Mouse (Mus musculus) stomach, postnatal 0 days (tissue): ENCODE measurements around the gene Nosip. TPM values are rescaled to one million over a fixed set of nuclear protein-coding genes. Genes with fewer than 3 reads are reported as not detected.
"Not testable (repeated sequence)": the region's sequence is repeated elsewhere in the genome, so short reads cannot be mapped to it uniquely, and the experiment has no call there.

ENCODE experiments used
- ATAC-seq: fragments of 200-750 bp; cut with Nextera tagmentation; 2 replicates; pipeline ENCODE4 v1.8.0; 2017; ENCODE audit not compliant: low FRiP score, low TSS enrichment
- DNase-seq: peaks from one replicate; pipeline ENCODE4 v3.0.0-alpha.2; 2016; ENCODE audit warnings: low spot score
- H3K27ac ChIP-seq: fragments of 300-500 bp; sonication (generic); replicated peaks from 2 replicates; pipeline ENCODE4 v1.5.1; 2014; ENCODE audit warnings: mild to moderate bottlenecking, control low read depth
- H3K27me3 ChIP-seq: fragments of 300-500 bp; sonication (generic); 2 replicates; pipeline ENCODE4 v1.6.1; 2014; ENCODE audit warnings: low read length; ENCODE audit not compliant: control insufficient read depth, insufficient read depth
- H3K36me3 ChIP-seq: fragments of 300-500 bp; sonication (generic); 2 replicates; pipeline ENCODE4 v1.6.1; 2014; ENCODE audit warnings: low read length, mixed read lengths; ENCODE audit not compliant: control insufficient read depth, insufficient read depth
- H3K4me1 ChIP-seq: fragments of 300-500 bp; sonication (generic); replicated peaks from 2 replicates; pipeline ENCODE4 v1.6.1; 2014; ENCODE audit warnings: antibody characterized with exemption; ENCODE audit not compliant: control insufficient read depth, insufficient read depth
- H3K4me2 ChIP-seq: fragments of 300-500 bp; sonication (generic); replicated peaks from 2 replicates; pipeline ENCODE4 v1.6.1; 2014; ENCODE audit warnings: low read depth, mild to moderate bottlenecking, control low read depth, moderate library complexity
- H3K4me3 ChIP-seq: fragments of 300-500 bp; sonication (generic); 2 replicates; pipeline ENCODE4 v1.5.1; 2014; ENCODE audit warnings: low read depth, low read length, control low read depth
- H3K9ac ChIP-seq: fragments of 300-500 bp; sonication (generic); 2 replicates; pipeline ENCODE4 v1.6.1; 2014; ENCODE audit warnings: mild to moderate bottlenecking, low read length, control low read depth, mixed read lengths
- H3K9me3 ChIP-seq: fragments of 300-500 bp; sonication (generic); 2 replicates; pipeline ENCODE4 v1.6.1; 2016; ENCODE audit warnings: low read length; ENCODE audit not compliant: control insufficient read depth
- CTCF ChIP-seq: IDR thresholded peaks from 2 replicates; pipeline ENCODE4 v1.5.1; 2016; ENCODE audit warnings: antibody characterized with exemption, low read depth, mild to moderate bottlenecking, moderate library complexity
- EP300 ChIP-seq: optimal IDR thresholded peaks from 2 replicates; pipeline ENCODE3; 2016; ENCODE audit warnings: antibody characterized with exemption
- WGBS: fragments of 180-500 bp; shearing (Covaris S2); extraction: QIAGEN DNeasy Blood & Tissue Kit; methylation state at CpG from one replicate; pipeline ENCODE4 v1.1.7; 2014; 5-methylcytosine and 5-hydroxymethylcytosine counted together
- polyA plus RNA-seq: library from polyadenylated mRNA; unstranded; fragments of >200 nt; fragmentation: Nextera tagmentation; extraction: Ambion mirVana; gene quantifications from 2 replicates; pipeline ENCODE4 v1.2.1, GENCODE M21; 2015

Nosip gene
- polyA plus RNA-seq, 1 experiment from 2014 or later: 44.1 TPM

GRCm38 (mm10) chr7:45092048-45092447 lies 29.8 kb downstream of the Nosip start, which contains the start of gene Rcn3:
Gene Rcn3 (minus strand): TSS chr7:45092221.
- peak; percentile 91 for ATAC-seq

GRCm38 (mm10) chr7:45092828-45093515 lies 30.7 kb downstream of the Nosip start:
- WGBS: 47% methylated on average over 12 of the region's 12 CpGs
- Histone ChIP-seq H3K27me3 (no peaks in the 10 kb centered on the region), H3K36me3 (peaks cover 6% of the 10 kb centered on the region; the same call in 1 of the 2 replicates), H3K9me3 (no peaks in the 10 kb centered on the region), H3K27ac (peak overlapping the region; percentile 45; the same call in 1 of the 2 replicates), H3K4me3 (no peak overlapping the region), H3K9ac (no peak overlapping the region), H3K4me2 (no peak overlapping the region), H3K4me1 (no peaks in the 10 kb centered on the region)
- DNase-seq: no peak
- no peak for ATAC-seq
- TF ChIP-seq EP300 (no peak), CTCF (no peak)

More at GRCm38 (mm10) chr7:45092048-45092447, 29.8 kb downstream of the Nosip start, which contains the start of gene Rcn3:
- Histone ChIP-seq H3K27ac (peak within 1 kb of the TSS; percentile 88), H3K4me1 (no peaks in the 10 kb centered on the region), H3K4me3 (peak within 1 kb of the TSS; percentile 47), H3K9ac (peak within 1 kb of the TSS; percentile 66), H3K4me2 (peak within 1 kb of the TSS; percentile 60), H3K36me3 (peaks cover 8% of the 10 kb centered on the region; the same call in 1 of the 2 replicates), H3K27me3 (no peaks in the 10 kb centered on the region), H3K9me3 (no peaks in the 10 kb centered on the region)
- peak; percentile 87 for DNase-seq
- under 1% methylated on average over 16 of the region's 16 CpGs for WGBS
- TF ChIP-seq CTCF (no peak), EP300 (no peak)

GRCm38 (mm10) chr7:45093516-45093905 lies 31.3 kb downstream of the Nosip start:
- 39% methylated on average over 17 of the region's 18 CpGs for WGBS
- peaks cover 2% of the 10 kb centered on the region; the same call in 1 of the 2 replicates for H3K36me3 ChIP-seq
- H3K27me3 ChIP-seq: no peaks in the 10 kb centered on the region
- no peak for DNase-seq
- ATAC-seq: no peak
- no peaks in the 10 kb centered on the region for H3K9me3 ChIP-seq
- no peak overlapping the region for H3K9ac ChIP-seq
- no peak overlapping the region for H3K4me3 ChIP-seq
- H3K27ac ChIP-seq: peak overlapping the region; percentile 45; the same call in 1 of the 2 replicates
- no peak overlapping the region for H3K4me2 ChIP-seq
- TF ChIP-seq CTCF (no peak), EP300 (no peak)
- H3K4me1 ChIP-seq: no peaks in the 10 kb centered on the region

DNA sequence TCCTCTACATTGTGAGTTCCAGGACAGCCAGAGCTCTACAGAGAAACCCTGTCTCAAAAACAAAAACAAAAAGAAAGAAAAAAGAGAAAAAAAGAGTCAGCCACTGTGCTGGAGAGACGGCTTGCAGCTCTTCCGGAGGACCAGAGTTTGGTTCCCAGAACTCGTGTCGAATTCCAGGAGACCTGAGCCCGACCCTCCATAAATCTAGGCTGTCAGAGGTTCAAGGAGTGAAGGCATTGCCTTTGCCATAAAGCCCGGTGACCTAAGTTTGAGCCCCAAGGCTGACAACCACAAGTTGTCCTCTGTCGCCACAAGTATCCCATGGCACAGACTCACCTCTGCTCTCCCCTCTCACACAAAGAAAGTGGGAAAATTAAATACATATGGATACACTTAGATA lies 31.9 kb downstream of the Nosip start:
- no peak overlapping the region for H3K4me2 ChIP-seq
- H3K4me3 ChIP-seq: no peak overlapping the region
- no peak overlapping the region for H3K9ac ChIP-seq
- ATAC-seq (no peak), DNase-seq (no peak)
- no peaks in the 10 kb centered on the region for H3K4me1 ChIP-seq
- H3K27ac ChIP-seq: no peak overlapping the region
- no peaks in the 10 kb centered on the region for H3K36me3 ChIP-seq
- no peaks in the 10 kb centered on the region for H3K9me3 ChIP-seq
- TF ChIP-seq CTCF (no peak), EP300 (no peak)
- 35% methylated on average over 7 of the region's 7 CpGs for WGBS
- no peaks in the 10 kb centered on the region for H3K27me3 ChIP-seq

DNA sequence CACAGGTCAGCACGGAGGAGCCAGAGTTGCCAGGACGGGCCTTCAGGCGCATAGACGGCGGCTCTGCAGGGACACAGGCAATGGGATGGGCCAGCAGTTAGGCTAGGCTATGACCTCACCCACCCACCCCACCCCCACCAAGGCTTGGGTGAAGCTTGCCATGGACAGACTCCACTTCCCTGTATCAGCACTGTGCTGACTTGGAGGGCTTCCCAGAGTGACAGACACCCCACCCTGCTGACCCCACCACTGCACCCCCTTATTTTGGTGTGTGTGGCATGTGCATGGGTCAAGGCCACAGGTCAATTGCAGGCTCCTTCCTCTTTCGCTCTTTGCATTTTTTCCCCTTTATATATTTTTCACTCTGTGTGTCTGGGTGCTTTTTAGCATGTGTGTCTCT lies 33.1 kb downstream of the Nosip start:
- TF ChIP-seq CTCF (no peak), EP300 (no peak)
- no peak overlapping the region for H3K4me3 ChIP-seq
- H3K36me3 ChIP-seq: no peaks in the 10 kb centered on the region
- no peak for DNase-seq
- no peak overlapping the region for H3K9ac ChIP-seq
- no peak overlapping the region for H3K27ac ChIP-seq
- no peaks in the 10 kb centered on the region for H3K27me3 ChIP-seq
- ATAC-seq: no peak
- H3K4me2 ChIP-seq: no peak overlapping the region
- no peaks in the 10 kb centered on the region for H3K9me3 ChIP-seq
- WGBS: 72% methylated on average over 6 of the region's 6 CpGs
- no peaks in the 10 kb centered on the region for H3K4me1 ChIP-seq

DNA sequence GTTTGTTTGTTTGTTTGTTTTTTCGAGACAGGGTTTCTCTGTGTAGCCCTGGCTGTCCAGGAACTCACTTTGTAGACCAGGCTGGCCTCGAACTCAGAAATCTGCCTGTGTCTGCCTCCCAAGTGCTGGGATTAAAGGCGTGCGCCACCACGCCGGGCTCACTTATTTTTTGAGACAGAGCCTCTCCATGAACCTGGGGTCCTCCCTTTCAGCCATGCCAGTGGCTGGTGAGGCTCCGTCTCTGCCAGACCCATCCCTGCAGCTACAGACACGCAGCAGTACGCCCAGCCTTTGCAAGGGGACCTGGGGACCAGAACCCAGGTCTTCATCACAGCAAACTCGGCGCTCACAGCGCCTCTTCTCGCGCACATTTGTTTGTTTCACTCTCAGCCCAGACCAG lies 33.7 kb downstream of the Nosip start:
- not testable (repeated sequence) for H3K9me3 ChIP-seq, H3K4me3 ChIP-seq, DNase-seq, H3K36me3 ChIP-seq, H3K4me2 ChIP-seq, H3K4me1 ChIP-seq, H3K9ac ChIP-seq, H3K27ac ChIP-seq, ATAC-seq, H3K27me3 ChIP-seq
- 90% methylated on average over 14 of the region's 14 CpGs for WGBS
